Mouse (Mus musculus) heart, embryonic 15.5 days (tissue): ENCODE results near the gene Yy1. TPM values are rescaled to one million over a fixed set of nuclear protein-coding genes. Genes with fewer than 3 reads are reported as not detected.

Experiments used
- ATAC-seq: fragments of 200-750 bp; cut with Nextera tagmentation; replicated peaks from 2 replicates; pipeline ENCODE4 v1.8.0; 2017; ENCODE audit warnings: low read depth, moderate TSS enrichment; ENCODE audit not compliant: insufficient number of reproducible peaks, insufficient read depth, low FRiP score
- H3K27ac ChIP-seq: fragments of 300-500 bp; sonication (generic); 2 replicates; pipeline ENCODE4 v1.5.1; 2015; ENCODE audit warnings: mild to moderate bottlenecking, inconsistent platforms
- H3K27me3 ChIP-seq: fragments of 300-500 bp; sonication (generic); 2 replicates; pipeline ENCODE4 v1.6.1; 2015; ENCODE audit warnings: inconsistent platforms
- H3K36me3 ChIP-seq: fragments of 300-500 bp; sonication (generic); 2 replicates; pipeline ENCODE4 v1.6.1; 2015; ENCODE audit warnings: mild to moderate bottlenecking, inconsistent platforms
- H3K4me1 ChIP-seq: fragments of 300-500 bp; sonication (generic); replicated peaks from 2 replicates; pipeline ENCODE4 v1.6.1; 2015; ENCODE audit warnings: inconsistent platforms
- H3K4me2 ChIP-seq: fragments of 300-500 bp; sonication (generic); 2 replicates; pipeline ENCODE4 v1.6.1; 2015; ENCODE audit warnings: inconsistent platforms, mild to moderate bottlenecking, moderate library complexity
- H3K4me3 ChIP-seq: fragments of 300-500 bp; sonication (generic); 2 replicates; pipeline ENCODE4 v1.5.1; 2015; ENCODE audit warnings: mild to moderate bottlenecking, inconsistent platforms
- H3K9ac ChIP-seq: fragments of 300-500 bp; sonication (generic); 2 replicates; pipeline ENCODE4 v1.6.1; 2015; ENCODE audit warnings: mild to moderate bottlenecking, inconsistent platforms
- H3K9me3 ChIP-seq: fragments of 300-500 bp; sonication (generic); replicated peaks from 2 replicates; pipeline ENCODE4 v1.6.1; 2016; ENCODE audit warnings: inconsistent platforms
- WGBS: fragments of 180-500 bp; shearing (Covaris S2); methylation state at CpG from one replicate; pipeline ENCODE4 v1.1.7; 2015; ENCODE audit warnings: mixed read lengths; 5-methylcytosine and 5-hydroxymethylcytosine counted together
- polyA plus RNA-seq: library from polyadenylated mRNA; unstranded; fragments of >200 nt; fragmentation: Nextera tagmentation; extraction: Ambion mirVana; gene quantifications from 2 replicates; pipeline ENCODE4 v1.2.1, GENCODE M21; 2015

The Yy1 gene
- polyA plus RNA-seq, 1 experiment from 2014 or later: 10.5 TPM

DNA sequence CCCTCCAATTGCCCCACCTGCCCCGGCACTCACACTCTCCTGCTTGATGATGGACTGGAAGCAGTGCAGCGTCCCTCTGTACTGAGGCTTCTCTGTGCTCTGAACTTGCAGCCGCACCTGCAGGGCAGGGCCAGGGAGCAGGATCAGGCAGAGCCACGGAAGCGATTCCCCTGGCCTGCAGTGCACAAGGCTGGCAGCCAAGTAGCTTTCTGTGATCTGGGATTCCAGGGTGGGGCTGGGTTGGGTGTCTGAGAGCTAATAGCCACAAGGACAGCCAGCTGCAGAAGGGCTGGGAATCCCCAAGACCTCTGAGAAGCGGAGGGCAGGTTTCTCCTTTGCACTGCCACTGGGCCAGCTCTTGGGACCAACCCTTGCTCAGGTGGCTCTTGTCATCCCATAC, 34.9 kb downstream of the Yy1 start:
- H3K4me3 ChIP-seq: no peak overlapping the region
- WGBS: 89% methylated on average over 6 of the region's 6 CpGs
- H3K4me1 ChIP-seq: no peaks in the 10 kb centered on the region
- no peak overlapping the region for H3K9ac ChIP-seq
- H3K4me2 ChIP-seq: no peak overlapping the region
- no peak for ATAC-seq
- no peaks in the 10 kb centered on the region for H3K9me3 ChIP-seq
- no peaks in the 10 kb centered on the region for H3K27me3 ChIP-seq
- H3K36me3 ChIP-seq: no peaks in the 10 kb centered on the region
- H3K27ac ChIP-seq: no peak overlapping the region

DNA sequence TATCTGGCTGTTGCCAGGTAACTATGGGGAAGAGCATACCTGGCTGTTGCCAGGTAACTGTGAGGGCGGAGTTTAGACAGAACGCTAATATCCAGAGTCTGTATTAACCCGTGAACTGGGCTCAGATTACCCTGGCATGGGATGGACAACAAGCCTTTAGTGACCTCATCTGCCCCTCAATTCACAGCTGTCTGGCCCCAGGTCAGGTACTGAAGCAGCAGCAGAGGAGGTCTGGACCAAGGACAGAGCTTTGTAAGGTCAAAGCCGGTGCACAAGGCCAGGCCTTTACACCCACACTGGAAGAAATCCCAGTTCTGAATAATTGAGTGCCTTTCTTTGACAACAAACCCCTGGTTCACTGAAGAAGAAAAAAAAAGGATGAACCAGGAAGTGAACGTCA, 36.9 kb downstream of the Yy1 start:
- Histone ChIP-seq H3K9me3 (no peaks in the 10 kb centered on the region), H3K27me3 (no peaks in the 10 kb centered on the region), H3K9ac (no peak overlapping the region), H3K4me1 (0 out of 2 replicates have a peak, but pooled peaks cover 3% of the 10 kb centered on the region), H3K4me2 (no peak overlapping the region), H3K27ac (no peak overlapping the region), H3K36me3 (no peaks in the 10 kb centered on the region), H3K4me3 (no peak overlapping the region)
- WGBS: 71% methylated on average over 5 of the region's 5 CpGs
- ATAC-seq: no peak

DNA sequence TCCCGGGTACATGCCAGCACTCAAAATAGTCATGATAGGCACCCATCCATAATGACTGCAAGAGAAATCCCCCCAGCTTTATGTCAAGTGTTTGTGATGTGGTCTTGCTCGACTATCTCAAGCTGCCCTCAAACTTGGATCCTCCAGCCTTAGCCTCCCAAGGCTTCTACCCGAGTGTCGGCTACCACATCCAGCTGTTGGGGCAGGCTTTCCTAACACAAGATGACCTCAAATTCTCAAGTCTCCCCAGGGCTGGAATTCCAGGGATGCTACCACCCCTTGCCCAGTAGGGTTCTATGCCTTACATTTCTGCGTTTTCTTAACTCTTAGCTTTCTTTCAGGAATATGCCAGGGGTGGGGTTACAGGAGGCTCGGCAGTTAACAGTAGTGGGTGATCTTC, 37.6 kb downstream of the Yy1 start:
- Histone ChIP-seq H3K4me2 (no peak overlapping the region), H3K4me3 (no peak overlapping the region), H3K4me1 (peaks cover 10% of the 10 kb centered on the region), H3K36me3 (no peaks in the 10 kb centered on the region), H3K9ac (no peak overlapping the region), H3K27me3 (no peaks in the 10 kb centered on the region), H3K27ac (no peak overlapping the region), H3K9me3 (no peaks in the 10 kb centered on the region)
- WGBS: 75% methylated on average over 6 of the region's 6 CpGs
- no peak for ATAC-seq

DNA sequence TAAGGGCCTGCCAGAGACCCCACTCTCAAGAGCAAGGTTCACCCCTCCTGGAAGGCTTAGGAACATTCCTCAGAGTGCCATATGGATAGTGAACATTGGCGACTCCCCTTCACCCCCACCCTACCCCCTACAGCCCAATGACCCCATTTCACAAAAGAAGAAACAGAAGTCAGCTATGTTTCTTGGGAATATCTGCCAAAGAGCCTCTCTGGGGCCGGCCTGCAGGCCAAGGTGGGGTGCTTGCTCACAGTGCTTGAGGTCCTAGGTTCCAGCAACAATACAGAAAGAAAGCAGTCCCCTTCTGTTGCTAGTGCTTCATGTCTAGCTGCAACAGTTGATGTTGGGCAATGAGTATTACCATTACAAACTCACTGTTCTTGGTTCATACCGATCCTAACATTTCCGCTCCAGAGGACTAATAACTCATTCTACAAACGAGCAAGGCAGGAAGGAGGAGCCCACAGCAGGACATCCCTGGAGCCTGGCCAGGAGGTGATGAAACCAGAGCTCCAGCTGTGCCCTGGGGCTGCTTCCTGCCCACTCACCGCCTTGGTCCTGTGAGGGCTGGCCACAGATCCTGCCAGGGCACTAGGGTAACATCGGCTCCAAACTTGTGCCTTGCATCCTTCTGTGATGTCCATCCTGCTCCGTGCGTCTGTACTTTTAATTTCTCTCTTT, 39.3 kb downstream of the Yy1 start:
- ATAC-seq: no peak
- H3K4me2 ChIP-seq: no peak overlapping the region
- H3K27me3 ChIP-seq: no peaks in the 10 kb centered on the region
- no peaks in the 10 kb centered on the region for H3K9me3 ChIP-seq
- H3K27ac ChIP-seq: no peak overlapping the region
- peaks cover 18% of the 10 kb centered on the region for H3K4me1 ChIP-seq
- H3K9ac ChIP-seq: no peak overlapping the region
- H3K4me3 ChIP-seq: no peak overlapping the region
- no peaks in the 10 kb centered on the region for H3K36me3 ChIP-seq
- WGBS: 67% methylated on average over 9 of the region's 9 CpGs

DNA sequence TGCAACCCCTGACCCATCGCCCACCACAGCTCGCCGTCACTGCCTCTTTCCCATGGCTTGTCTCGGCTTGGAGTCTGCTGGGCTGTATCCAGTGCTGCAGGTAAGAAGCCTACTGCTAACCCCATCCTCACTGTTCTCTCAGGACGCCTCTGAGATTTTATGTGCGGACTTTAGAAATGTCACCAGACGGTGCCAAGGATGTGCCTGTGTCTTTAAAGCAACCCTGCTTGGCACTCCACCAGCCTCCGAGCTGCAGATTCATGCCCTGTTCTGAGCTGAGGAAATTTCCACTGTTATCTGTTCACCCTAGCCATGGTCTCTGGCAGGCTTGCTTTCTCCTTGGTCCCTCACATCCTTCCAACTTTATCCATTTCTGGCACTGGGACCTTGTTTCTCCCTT, 40.1 kb downstream of the Yy1 start:
- Histone ChIP-seq H3K9me3 (no peaks in the 10 kb centered on the region), H3K27ac (no peak overlapping the region), H3K4me1 (peaks cover 26% of the 10 kb centered on the region), H3K4me2 (no peak overlapping the region), H3K4me3 (no peak overlapping the region), H3K36me3 (no peaks in the 10 kb centered on the region), H3K27me3 (no peaks in the 10 kb centered on the region), H3K9ac (no peak overlapping the region)
- no peak for ATAC-seq
- 84% methylated on average over 8 of the region's 8 CpGs for WGBS

DNA sequence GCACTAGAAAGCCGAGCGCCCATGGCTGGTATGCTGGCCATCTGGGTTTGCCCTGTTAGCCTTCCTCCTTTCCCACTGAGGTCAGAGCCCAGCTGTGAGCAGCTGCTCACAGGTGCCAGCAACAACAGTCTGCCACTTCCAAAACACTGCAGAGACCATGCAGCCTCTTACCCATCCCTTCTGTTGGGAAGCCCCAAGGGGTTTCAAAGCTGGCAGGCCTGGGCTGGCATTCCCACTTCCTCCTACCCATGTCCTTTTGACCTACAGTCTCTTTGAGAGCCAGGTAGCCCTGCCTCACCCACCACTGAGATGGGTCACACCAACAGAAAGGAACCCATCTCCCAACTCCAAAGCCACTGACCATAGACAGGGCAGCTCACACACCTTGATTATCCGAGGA, 40.6 kb downstream of the Yy1 start:
- Histone ChIP-seq H3K4me2 (no peak overlapping the region), H3K4me1 (peaks cover 30% of the 10 kb centered on the region), H3K27me3 (no peaks in the 10 kb centered on the region), H3K27ac (no peak overlapping the region), H3K9me3 (no peaks in the 10 kb centered on the region), H3K4me3 (no peak overlapping the region), H3K36me3 (no peaks in the 10 kb centered on the region), H3K9ac (no peak overlapping the region)
- ATAC-seq: no peak
- WGBS: 86% methylated on average over 3 of the region's 3 CpGs

DNA sequence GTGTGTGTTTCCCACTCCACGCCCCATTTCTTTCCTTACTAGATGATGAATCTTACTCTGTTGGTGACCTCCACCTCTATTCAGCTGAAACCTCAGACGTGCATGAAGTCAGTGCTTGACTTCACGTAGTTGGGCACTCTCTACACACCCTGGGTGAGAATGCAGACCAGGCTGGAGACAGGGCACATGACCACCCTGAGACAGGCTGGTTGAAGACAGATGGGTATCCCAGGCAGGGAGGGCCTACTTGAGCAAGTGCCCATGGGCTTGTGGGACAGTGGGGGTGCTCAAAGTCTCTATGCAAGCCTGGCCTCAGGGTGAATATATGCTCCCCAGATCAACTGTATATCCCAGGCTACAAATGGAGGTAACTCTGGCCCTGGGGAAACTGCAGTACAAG, 41.6 kb downstream of the Yy1 start:
- no peak overlapping the region for H3K27ac ChIP-seq
- H3K4me1 ChIP-seq: peaks cover 30% of the 10 kb centered on the region
- no peaks in the 10 kb centered on the region for H3K27me3 ChIP-seq
- no peak overlapping the region for H3K4me3 ChIP-seq
- 85% methylated on average over 3 of the region's 3 CpGs for WGBS
- no peaks in the 10 kb centered on the region for H3K9me3 ChIP-seq
- no peak overlapping the region for H3K9ac ChIP-seq
- ATAC-seq: no peak
- peak overlapping the region; percentile 98; the same call in 1 of the 2 replicates for H3K4me2 ChIP-seq
- H3K36me3 ChIP-seq: no peaks in the 10 kb centered on the region

DNA sequence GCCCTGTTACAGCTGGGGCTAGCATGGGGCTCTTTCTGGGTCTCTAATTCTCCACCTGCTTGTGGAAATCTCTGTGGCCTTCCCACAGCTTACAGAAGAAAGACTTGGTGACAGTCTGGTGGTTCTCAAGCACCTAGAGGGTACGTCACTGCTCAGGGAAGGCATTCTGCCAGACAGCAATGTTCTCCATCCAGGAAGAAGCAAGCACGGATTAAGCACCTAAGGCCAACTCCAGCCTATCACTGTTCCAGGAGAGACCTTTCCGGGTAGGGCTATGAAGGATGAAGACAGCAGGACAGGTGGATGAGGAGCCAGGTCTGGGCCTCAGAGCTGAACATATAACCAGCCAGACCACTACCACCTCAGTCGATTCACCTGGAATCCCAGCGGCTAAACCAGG, 42.0 kb downstream of the Yy1 start:
- no peak for ATAC-seq

DNA sequence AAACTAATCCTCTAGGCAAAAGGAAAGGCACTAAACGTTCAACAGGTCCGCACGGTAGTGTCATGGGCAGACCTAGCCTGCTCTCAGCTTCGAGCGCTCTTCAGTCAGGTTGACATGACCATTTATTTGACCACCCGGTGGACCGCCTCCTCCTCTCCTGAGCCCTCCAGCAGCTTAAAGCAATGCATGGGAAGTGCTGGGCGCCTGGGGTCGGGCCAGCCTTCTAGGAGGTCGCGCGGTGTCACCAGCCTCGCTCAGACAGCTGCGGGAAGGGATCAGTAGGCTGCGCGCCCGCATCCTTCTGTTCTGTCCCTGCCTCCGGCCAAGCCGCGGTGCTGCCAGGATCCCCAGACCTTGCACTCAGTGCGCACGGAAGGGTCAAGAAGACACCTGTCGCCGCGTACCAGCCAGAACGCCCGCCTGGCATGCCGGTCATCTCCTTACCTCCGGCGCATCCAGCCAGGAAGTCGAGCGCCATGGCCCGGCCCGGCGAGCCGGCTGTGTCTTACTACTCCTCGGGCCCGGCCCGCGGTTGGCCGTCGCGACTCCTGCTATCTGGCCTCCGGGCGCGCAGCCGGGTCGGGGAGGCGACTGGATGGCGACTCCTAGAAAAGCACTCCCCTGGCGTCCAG, 42.6 kb downstream of the Yy1 start:
- H3K27ac ChIP-seq: peak overlapping the region; percentile 62
- no peaks in the 10 kb centered on the region for H3K9me3 ChIP-seq
- H3K4me2 ChIP-seq: peak overlapping the region; percentile 98
- H3K4me3 ChIP-seq: peak overlapping the region; percentile 83
- no peaks in the 10 kb centered on the region for H3K27me3 ChIP-seq
- 4% methylated on average over 51 of the region's 51 CpGs for WGBS
- peaks cover 30% of the 10 kb centered on the region for H3K4me1 ChIP-seq
- H3K9ac ChIP-seq: peak overlapping the region; percentile 73
- peaks cover 4% of the 10 kb centered on the region for H3K36me3 ChIP-seq
- no peak for ATAC-seq

More for the DNA sequence above, 42.0 kb downstream of the Yy1 start:
- H3K4me3 ChIP-seq: peak overlapping the region; percentile 83
- 41% methylated on average over 5 of the region's 5 CpGs for WGBS
- peaks cover 30% of the 10 kb centered on the region for H3K4me1 ChIP-seq
- H3K4me2 ChIP-seq: peak overlapping the region; percentile 98
- H3K9ac ChIP-seq: no peak overlapping the region
- no peaks in the 10 kb centered on the region for H3K27me3 ChIP-seq
- H3K27ac ChIP-seq: no peak overlapping the region
- no peaks in the 10 kb centered on the region for H3K9me3 ChIP-seq
- peaks cover 2% of the 10 kb centered on the region for H3K36me3 ChIP-seq

DNA sequence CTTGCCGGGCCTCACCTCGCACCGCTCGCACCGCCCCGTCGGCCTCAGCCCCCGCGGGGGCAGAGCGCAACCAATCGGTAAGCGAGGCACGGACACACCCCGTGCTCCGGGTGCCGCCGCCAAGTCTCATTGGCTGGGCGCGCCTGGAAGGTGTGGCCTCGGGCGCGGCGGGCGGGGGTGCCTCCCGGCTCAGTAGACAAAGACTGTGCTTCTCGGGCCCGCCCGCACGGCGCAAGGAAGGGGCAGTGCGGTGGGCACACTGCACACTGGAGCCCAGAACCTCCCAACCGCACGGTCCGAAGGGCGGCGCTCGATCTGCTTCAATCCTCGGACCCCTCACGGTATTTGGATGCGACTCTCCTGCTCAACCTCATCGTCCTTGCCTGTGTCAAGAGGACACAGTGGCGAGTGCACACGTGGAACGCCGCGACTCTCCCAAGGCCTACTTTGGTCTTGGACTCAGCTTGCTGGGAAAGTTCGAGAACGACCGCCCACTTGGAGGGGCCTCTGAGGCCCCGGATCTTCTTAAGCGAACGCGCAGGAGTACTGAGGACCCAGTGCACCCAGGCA, 43.2 kb downstream of the Yy1 start, which contains the start of the genes Slc25a29 and Slc25a47:
TSS of gene Slc25a29 (minus strand) at position 44 of the 570 bp plus-strand sequence.
TSS of gene Slc25a47 (plus strand) at position 207 of the 570 bp plus-strand sequence.
- peak within 1 kb of the TSS; percentile 83 for H3K4me3 ChIP-seq
- H3K27ac ChIP-seq: peak within 1 kb of the TSS; percentile 84
- ATAC-seq: peak; percentile 99
- H3K36me3 ChIP-seq: peaks cover 6% of the 10 kb centered on the region
- under 1% methylated on average over 53 of the region's 53 CpGs for WGBS
- H3K27me3 ChIP-seq: no peaks in the 10 kb centered on the region
- no peaks in the 10 kb centered on the region for H3K9me3 ChIP-seq
- peaks cover 30% of the 10 kb centered on the region for H3K4me1 ChIP-seq
- H3K9ac ChIP-seq: peak within 1 kb of the TSS; percentile 76
- peak within 1 kb of the TSS; percentile 98 for H3K4me2 ChIP-seq

DNA sequence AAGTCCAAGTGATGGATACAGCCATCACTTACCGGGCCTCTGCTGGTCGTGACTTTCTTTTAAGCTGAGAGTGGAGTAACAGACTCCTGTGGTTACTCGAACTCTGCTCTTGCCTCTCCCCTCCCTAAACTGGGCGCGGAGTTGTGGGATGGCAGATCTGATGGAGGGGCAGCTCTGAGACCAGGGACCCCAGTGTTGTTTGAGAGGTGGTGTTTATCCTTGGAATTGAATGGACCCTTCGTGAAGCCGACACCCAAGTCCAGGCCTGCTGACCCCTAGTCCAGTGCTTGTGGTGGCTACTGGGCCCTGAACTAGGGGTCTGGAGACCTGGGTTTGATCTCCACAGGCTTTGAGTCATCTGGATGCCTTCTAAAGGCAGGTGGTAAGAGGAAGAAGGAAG, 43.9 kb downstream of the Yy1 start:
- no peaks in the 10 kb centered on the region for H3K27me3 ChIP-seq
- peak overlapping the region; percentile 76 for H3K9ac ChIP-seq
- WGBS: 48% methylated on average over 7 of the region's 7 CpGs
- peaks cover 12% of the 10 kb centered on the region for H3K36me3 ChIP-seq
- H3K4me1 ChIP-seq: peaks cover 32% of the 10 kb centered on the region
- peak overlapping the region; percentile 84 for H3K27ac ChIP-seq
- peak overlapping the region; percentile 98 for H3K4me2 ChIP-seq
- H3K4me3 ChIP-seq: peak overlapping the region; percentile 83
- H3K9me3 ChIP-seq: no peaks in the 10 kb centered on the region
- no peak for ATAC-seq
